Mouse (Mus musculus) limb, embryonic 13.5 days (tissue): ENCODE results near the gene Mapk1ip1l. TPM values are rescaled to one million over a fixed set of nuclear protein-coding genes. Genes with fewer than 3 reads are reported as not detected.

ENCODE experiments used
- ATAC-seq: fragments of 200-750 bp; cut with Nextera tagmentation; 2 replicates; pipeline ENCODE4 v1.8.0; 2017; ENCODE audit warnings: low read depth, moderate number of reproducible peaks, moderate TSS enrichment; ENCODE audit not compliant: low FRiP score
- H3K27ac ChIP-seq: fragments of 300-500 bp; sonication (generic); 2 replicates; pipeline ENCODE4 v1.5.1; 2015; ENCODE audit warnings: inconsistent platforms, mild to moderate bottlenecking, moderate library complexity
- H3K27me3 ChIP-seq: fragments of 300-500 bp; sonication (generic); 2 replicates; pipeline ENCODE4 v1.6.1; 2015; ENCODE audit warnings: mild to moderate bottlenecking, inconsistent platforms
- H3K36me3 ChIP-seq: fragments of 300-500 bp; sonication (generic); 2 replicates; pipeline ENCODE4 v1.6.1; 2015; ENCODE audit warnings: inconsistent platforms, mild to moderate bottlenecking, moderate library complexity
- H3K4me1 ChIP-seq: fragments of 300-500 bp; sonication (generic); 2 replicates; pipeline ENCODE4 v1.6.1; 2015; ENCODE audit warnings: inconsistent platforms
- H3K4me2 ChIP-seq: fragments of 300-500 bp; sonication (generic); replicated peaks from 2 replicates; pipeline ENCODE4 v1.6.1; 2015; ENCODE audit warnings: inconsistent platforms, mild to moderate bottlenecking, moderate library complexity
- H3K4me3 ChIP-seq: fragments of 300-500 bp; sonication (generic); 2 replicates; pipeline ENCODE4 v1.5.1; 2015; ENCODE audit warnings: moderate library complexity, mild to moderate bottlenecking, inconsistent platforms
- H3K9ac ChIP-seq: fragments of 300-500 bp; sonication (generic); 2 replicates; pipeline ENCODE4 v1.6.1; 2015; ENCODE audit warnings: mild to moderate bottlenecking, inconsistent platforms
- H3K9me3 ChIP-seq: fragments of 300-500 bp; sonication (generic); 2 replicates; pipeline ENCODE4 v1.6.1; 2016; ENCODE audit warnings: inconsistent platforms
- WGBS: fragments of 180-500 bp; shearing (Covaris S2); methylation state at CpG from one replicate; pipeline ENCODE4 v1.1.7; 2015; 5-methylcytosine and 5-hydroxymethylcytosine counted together
- polyA plus RNA-seq: library from polyadenylated mRNA; unstranded; fragments of >200 nt; fragmentation: Nextera tagmentation; extraction: Ambion mirVana; gene quantifications from 2 replicates; pipeline ENCODE4 v1.2.1, GENCODE M21; 2015

The Mapk1ip1l gene
- polyA plus RNA-seq, 1 experiment from 2014 or later: 79.3 TPM

GRCm38 (mm10) chr14:47366881-47367321 lies 68.8 kb downstream of the Mapk1ip1l start:
- no peak overlapping the region for H3K27ac ChIP-seq

GRCm38 (mm10) chr14:47367461-47367860 lies 69.4 kb downstream of the Mapk1ip1l start, which contains the start of gene Lgals3:
TSS of gene Lgals3 (plus strand) at chr14:47367751.
- peaks cover 17% of the 10 kb centered on the region for H3K27me3 ChIP-seq
- ATAC-seq: peak; percentile 77

More at GRCm38 (mm10) chr14:47366881-47367321, 68.8 kb downstream of the Mapk1ip1l start:
- H3K9me3 ChIP-seq: no peaks in the 10 kb centered on the region
- no peak overlapping the region for H3K9ac ChIP-seq
- H3K4me2 ChIP-seq: no peak overlapping the region
- 55% methylated on average over 7 of the region's 7 CpGs for WGBS
- H3K4me1 ChIP-seq: peaks cover 12% of the 10 kb centered on the region
- 0 out of 2 replicates have a peak, but pooled peaks have one; percentile 26 for ATAC-seq
- H3K27me3 ChIP-seq: peaks cover 15% of the 10 kb centered on the region
- no peak overlapping the region for H3K4me3 ChIP-seq
- no peaks in the 10 kb centered on the region for H3K36me3 ChIP-seq

GRCm38 (mm10) chr14:47369741-47370140 lies 71.7 kb downstream of the Mapk1ip1l start:
- Histone ChIP-seq H3K4me1 (peaks cover 23% of the 10 kb centered on the region), H3K36me3 (no peaks in the 10 kb centered on the region), H3K4me3 (no peak overlapping the region), H3K9ac (no peak overlapping the region), H3K27me3 (peaks cover 37% of the 10 kb centered on the region), H3K27ac (no peak overlapping the region), H3K9me3 (no peaks in the 10 kb centered on the region), H3K4me2 (no peak overlapping the region)
- WGBS: 86% methylated on average over 5 of the region's 5 CpGs
- no peak for ATAC-seq

More at GRCm38 (mm10) chr14:47367461-47367860, 69.4 kb downstream of the Mapk1ip1l start, which contains the start of gene Lgals3:
- 47% methylated on average over 9 of the region's 9 CpGs for WGBS
- H3K4me2 ChIP-seq: 0 out of 2 replicates have a peak within 1 kb of the TSS, but pooled peaks have one; percentile 15
- no peaks in the 10 kb centered on the region for H3K9me3 ChIP-seq
- peaks cover 12% of the 10 kb centered on the region for H3K4me1 ChIP-seq
- H3K27ac ChIP-seq: no peak within 1 kb of the TSS
- no peaks in the 10 kb centered on the region for H3K36me3 ChIP-seq
- no peak within 1 kb of the TSS for H3K4me3 ChIP-seq
- no peak within 1 kb of the TSS for H3K9ac ChIP-seq

GRCm38 (mm10) chr14:47370790-47371189 lies 72.7 kb downstream of the Mapk1ip1l start:
- H3K4me2 ChIP-seq: no peak overlapping the region
- H3K36me3 ChIP-seq: no peaks in the 10 kb centered on the region
- H3K27ac ChIP-seq: no peak overlapping the region
- 55% methylated on average over 3 of the region's 3 CpGs for WGBS
- no peak for ATAC-seq
- H3K27me3 ChIP-seq: peaks cover 46% of the 10 kb centered on the region
- no peaks in the 10 kb centered on the region for H3K9me3 ChIP-seq
- H3K4me1 ChIP-seq: peaks cover 18% of the 10 kb centered on the region
- no peak overlapping the region for H3K4me3 ChIP-seq
- no peak overlapping the region for H3K9ac ChIP-seq

GRCm38 (mm10) chr14:47371689-47372088 lies 73.6 kb downstream of the Mapk1ip1l start:
- H3K27me3 ChIP-seq: peaks cover 38% of the 10 kb centered on the region
- no peak overlapping the region for H3K9ac ChIP-seq
- no peak for ATAC-seq
- H3K27ac ChIP-seq: no peak overlapping the region
- no peak overlapping the region for H3K4me3 ChIP-seq
- no peaks in the 10 kb centered on the region for H3K36me3 ChIP-seq
- H3K4me2 ChIP-seq: no peak overlapping the region
- 67% methylated on average over 6 of the region's 6 CpGs for WGBS
- H3K9me3 ChIP-seq: no peaks in the 10 kb centered on the region
- peaks cover 18% of the 10 kb centered on the region for H3K4me1 ChIP-seq

Other genes starting within 250 kb of the Mapk1ip1l start
- 0.87 and 1.0 TPM in 2 replicates for gene Gch1, start 108.9 kb upstream of the Mapk1ip1l start, polyA plus RNA-seq
- 37.1 and 38.0 TPM in 2 replicates for gene Wdhd1, start 21.4 kb upstream of the Mapk1ip1l start, polyA plus RNA-seq
- 3.0 and 3.5 TPM in 2 replicates for gene Socs4, start 21.3 kb upstream of the Mapk1ip1l start, polyA plus RNA-seq
- gene Lgals3, start 69.5 kb downstream of the Mapk1ip1l start, polyA plus RNA-seq: 17.8 and 21.6 TPM in 2 replicates
- gene Dlgap5, start 120.1 kb downstream of the Mapk1ip1l start, polyA plus RNA-seq: 47.2 and 48.4 TPM in 2 replicates
- 25.3 and 26.6 TPM in 2 replicates for gene Fbxo34, start 152.2 kb downstream of the Mapk1ip1l start, polyA plus RNA-seq